ENCODE assay signal across 19 mouse cellular contexts in the genomic region with DNA sequence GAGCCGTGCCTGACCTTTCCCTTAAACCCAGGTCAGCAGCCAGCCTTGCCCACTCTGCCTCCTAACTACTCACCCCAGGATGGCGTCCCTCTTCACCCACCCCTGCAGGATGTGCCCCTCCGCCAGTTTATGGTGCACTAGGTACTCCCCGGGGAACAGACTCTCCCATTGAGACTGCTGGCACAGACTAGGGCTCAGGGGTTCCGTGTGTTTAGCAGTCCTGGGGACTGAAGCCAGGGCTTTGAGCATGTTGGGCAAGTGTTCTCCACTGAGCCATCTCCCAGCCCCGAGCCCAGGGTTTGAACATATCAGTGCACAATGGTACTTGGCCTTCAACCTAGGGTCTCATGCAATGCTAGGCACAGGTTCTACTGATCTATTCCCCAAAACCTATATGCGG. TPM values are rescaled to one million over a fixed set of nuclear protein-coding genes. Genes with fewer than 3 reads are reported as not detected.
"Had no signal": no experiment of that assay in that cellular context is flagged by ENCODE, and none has a peak within 500 bp of the region (broad histone marks: within the 10 kb centered on the region; RNA-seq: fewer than 3 reads in every experiment).

No protein-coding gene starts in this region.

- ATAC-seq: midbrain, embryonic 13.5 days; midbrain, embryonic 15.5 days had no signal

- H3K4me2 ChIP-seq: lung, embryonic 14.5 days; midbrain, embryonic 11.5 days; midbrain, embryonic 13.5 days; midbrain, embryonic 15.5 days; neural tube, embryonic 12.5 days; stomach, embryonic 15.5 days had no signal

- H3K9ac ChIP-seq: lung, embryonic 14.5 days; midbrain, embryonic 13.5 days; midbrain, embryonic 15.5 days; neural tube, embryonic 12.5 days; stomach, embryonic 15.5 days had no signal

- H3K4me1 ChIP-seq: midbrain, embryonic 15.5 days had no signal

- H3K9me3 ChIP-seq: megakaryocyte, embryonic 14.5 days; midbrain, embryonic 13.5 days; midbrain, embryonic 15.5 days; neural tube, embryonic 12.5 days; stomach, embryonic 15.5 days had no signal

- H3K4me3 ChIP-seq: midbrain, embryonic 13.5 days; midbrain, embryonic 15.5 days; neural tube, embryonic 12.5 days; stomach, embryonic 15.5 days had no signal

- H3K27me3 ChIP-seq: midbrain, embryonic 13.5 days; midbrain, embryonic 15.5 days; neural tube, embryonic 12.5 days; stomach, embryonic 15.5 days had no signal

- DNase-seq: lung, adult 18-20 months; lung, embryonic 14.5 days; lung, postnatal 10 days; lung, postnatal 4 days; right cerebral cortex, postnatal 14 days; thymus, adult 2 months; thymus, postnatal 25 days; thymus, postnatal 4 days had no signal

- H3K27ac ChIP-seq: midbrain, embryonic 13.5 days; midbrain, embryonic 15.5 days; neural tube, embryonic 12.5 days; stomach, embryonic 15.5 days; stomach, postnatal 0 days had no signal

- H3K36me3 ChIP-seq: midbrain, embryonic 13.5 days; midbrain, embryonic 15.5 days; neural tube, embryonic 12.5 days; stomach, embryonic 15.5 days had no signal

RNA-seq across cellular contexts. Expression of a gene that starts 1.6 kb away (rescaled TPM):
- total RNA-seq: midbrain, postnatal 0 days had no signal

RNA-seq across cellular contexts. Expression of a gene that starts 11.0 kb away (rescaled TPM):
- total RNA-seq: megakaryocyte progenitor cell, adult 5-6 weeks; monocyte, adult 5-6 weeks; neutrophil, adult 5-6 weeks had no signal
